Mouse (Mus musculus): ENCODE data around the gene Rad54l2. TPM values are rescaled to one million over a fixed set of nuclear protein-coding genes. Genes with fewer than 3 reads are reported as not detected.

Gene Rad54l2
- 4.3 and 6.2 TPM in 2 replicates for polyA plus RNA-seq (2015; fragmentation: Nextera tagmentation; extraction: Ambion mirVana)

DNA sequence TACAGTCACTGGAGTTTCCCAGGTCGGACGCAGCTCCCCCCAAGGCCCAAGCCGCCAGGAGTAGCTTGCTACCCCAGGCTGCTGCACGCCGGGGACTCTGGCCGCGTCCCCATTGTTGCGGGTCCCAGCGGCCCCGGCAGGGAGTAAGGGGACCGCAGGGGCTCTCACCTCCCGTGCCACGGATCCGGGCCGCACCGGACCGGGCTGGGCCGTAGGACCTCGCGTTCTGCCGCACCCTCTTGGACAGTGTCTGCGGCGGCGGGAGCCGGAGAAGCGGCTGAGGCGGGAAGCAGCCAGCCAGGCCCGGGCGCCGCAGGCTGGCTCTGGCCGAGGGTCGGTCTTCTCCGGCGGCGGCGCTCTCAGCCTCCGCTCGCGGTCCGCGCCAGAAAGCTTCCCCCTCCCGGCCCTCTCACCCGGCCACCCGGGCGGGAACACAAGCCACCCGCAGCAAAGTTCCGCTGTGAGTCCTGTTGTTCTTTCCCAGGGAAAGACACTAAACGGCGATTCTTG is at the start of gene Rad54l2:
Rad54l2 (minus strand) TSS at position 383 of the 510 bp plus-strand sequence.
- peak within 1 kb of the TSS; percentile 89 for H3K27ac ChIP-seq
- WGBS = under 1% methylated on average over 49 of the region's 49 CpGs
- peak within 1 kb of the TSS; percentile 70 for H3K4me2 ChIP-seq
- H3K4me3 ChIP-seq = peak within 1 kb of the TSS; percentile 97
- H3K4me1 ChIP-seq = peaks cover 16% of the 10 kb centered on the region
- H3K9ac ChIP-seq = peak within 1 kb of the TSS; percentile 100
- ATAC-seq (ENCODE audit: insufficient number of reproducible peaks, low FRiP score, low TSS enrichment, low read depth) = peak; percentile 80
- no peaks in the 10 kb centered on the region for H3K9me3 ChIP-seq
- no peaks in the 10 kb centered on the region for H3K27me3 ChIP-seq
- H3K36me3 ChIP-seq = no peaks in the 10 kb centered on the region

DNA sequence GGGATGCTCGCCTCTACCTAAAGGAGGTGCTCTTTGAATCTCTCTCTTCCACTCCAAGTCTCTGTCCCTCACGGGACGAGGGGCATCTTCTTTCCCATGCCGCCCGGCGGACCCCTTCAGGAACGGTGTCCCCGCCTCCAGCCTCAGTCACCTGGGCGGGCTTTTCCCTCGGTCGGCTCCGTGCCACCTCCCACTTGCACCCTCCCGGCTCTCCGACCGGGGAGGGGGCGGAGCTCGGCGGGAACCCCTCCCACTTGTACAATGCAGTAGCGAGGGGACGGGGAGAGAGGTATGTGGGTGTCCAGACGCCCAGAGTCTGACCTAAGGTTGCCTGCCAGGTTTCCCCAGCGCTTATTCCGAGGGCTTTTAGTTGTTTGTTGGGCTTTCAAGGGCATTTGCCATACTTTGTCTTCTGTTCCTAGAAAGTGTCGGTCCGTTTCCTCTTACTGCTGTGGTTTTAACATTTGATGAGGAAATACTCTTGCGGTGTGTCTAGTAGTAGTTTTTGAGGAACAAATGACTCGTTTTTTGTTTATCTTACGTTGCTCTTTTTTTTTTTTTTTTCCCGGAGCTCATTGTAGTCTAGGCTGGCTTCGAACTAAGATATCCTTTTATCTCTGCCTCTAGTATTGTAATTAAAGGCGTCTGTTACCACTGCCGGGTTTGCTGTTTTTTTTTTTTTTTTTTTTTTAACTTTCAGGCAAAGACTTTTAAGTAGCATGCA is 33.5 kb upstream of the Rad54l2 start:
- WGBS = 1% methylated on average over 32 of the region's 32 CpGs

DNA sequence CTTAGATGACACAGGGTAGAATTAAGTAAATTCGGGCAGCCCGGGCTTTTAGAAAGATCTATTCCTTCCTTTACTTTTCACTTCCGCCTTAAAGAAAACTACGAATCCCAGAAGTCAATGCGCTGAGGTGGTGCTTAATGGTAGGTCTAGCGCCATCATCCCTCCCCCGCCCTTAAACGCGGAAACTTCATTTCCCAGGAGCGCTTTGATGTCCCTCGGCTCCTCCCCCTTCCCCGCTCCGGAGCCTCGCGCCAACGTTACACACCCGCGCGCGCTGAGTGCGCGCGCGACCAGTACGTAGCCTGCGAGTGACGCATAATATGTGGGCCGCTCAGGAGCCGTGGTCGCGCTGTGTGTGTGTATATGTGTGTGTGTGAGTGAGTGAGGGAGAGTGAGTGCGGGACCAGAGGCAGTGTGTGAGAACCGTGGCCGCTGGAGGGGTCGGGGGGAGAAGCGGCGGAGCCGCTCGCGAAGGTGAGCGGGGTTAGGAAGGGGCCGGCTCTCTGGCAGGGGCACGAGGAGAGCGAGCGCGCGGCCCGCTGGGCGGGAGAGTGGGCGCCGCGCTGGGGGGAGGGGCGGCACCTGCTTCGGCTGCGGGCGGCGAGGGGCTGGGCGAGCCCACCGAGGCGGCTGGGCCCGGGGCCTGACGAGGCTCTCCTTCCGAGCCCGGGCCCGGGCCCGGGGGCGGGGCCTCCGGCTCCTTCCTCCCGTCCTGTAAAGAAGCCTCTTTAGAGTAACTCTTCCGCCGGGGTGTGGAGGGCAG is 32.8 kb upstream of the Rad54l2 start, which contains the start of gene Dcaf1:
Dcaf1 (plus strand) TSS at position 257 of the 763 bp plus-strand sequence.
- Histone ChIP-seq H3K27ac (peak within 1 kb of the TSS; percentile 96), H3K9me3 (no peaks in the 10 kb centered on the region), H3K4me2 (peak within 1 kb of the TSS; percentile 81), H3K9ac (peak within 1 kb of the TSS; percentile 90), H3K27me3 (no peaks in the 10 kb centered on the region), H3K4me1 (0 out of 2 replicates have a peak, but pooled peaks cover 3% of the 10 kb centered on the region), H3K36me3 (no peaks in the 10 kb centered on the region), H3K4me3 (peak within 1 kb of the TSS; percentile 99)
- peak; percentile 97 for ATAC-seq (ENCODE audit: insufficient number of reproducible peaks, low FRiP score, low TSS enrichment, low read depth)
- 0% methylated on average over 65 of the region's 71 CpGs for WGBS

More for the DNA sequence above, 33.5 kb upstream of the Rad54l2 start:
- no peaks in the 10 kb centered on the region for H3K9me3 ChIP-seq
- no peaks in the 10 kb centered on the region for H3K27me3 ChIP-seq
- H3K27ac ChIP-seq = peak overlapping the region; percentile 96
- ATAC-seq (ENCODE audit: insufficient number of reproducible peaks, low FRiP score, low TSS enrichment, low read depth) = peak; percentile 75
- H3K36me3 ChIP-seq = no peaks in the 10 kb centered on the region
- H3K9ac ChIP-seq = peak overlapping the region; percentile 90
- 0 out of 2 replicates have a peak, but pooled peaks cover 3% of the 10 kb centered on the region for H3K4me1 ChIP-seq
- peak overlapping the region; percentile 81 for H3K4me2 ChIP-seq
- peak overlapping the region; percentile 99 for H3K4me3 ChIP-seq

DNA sequence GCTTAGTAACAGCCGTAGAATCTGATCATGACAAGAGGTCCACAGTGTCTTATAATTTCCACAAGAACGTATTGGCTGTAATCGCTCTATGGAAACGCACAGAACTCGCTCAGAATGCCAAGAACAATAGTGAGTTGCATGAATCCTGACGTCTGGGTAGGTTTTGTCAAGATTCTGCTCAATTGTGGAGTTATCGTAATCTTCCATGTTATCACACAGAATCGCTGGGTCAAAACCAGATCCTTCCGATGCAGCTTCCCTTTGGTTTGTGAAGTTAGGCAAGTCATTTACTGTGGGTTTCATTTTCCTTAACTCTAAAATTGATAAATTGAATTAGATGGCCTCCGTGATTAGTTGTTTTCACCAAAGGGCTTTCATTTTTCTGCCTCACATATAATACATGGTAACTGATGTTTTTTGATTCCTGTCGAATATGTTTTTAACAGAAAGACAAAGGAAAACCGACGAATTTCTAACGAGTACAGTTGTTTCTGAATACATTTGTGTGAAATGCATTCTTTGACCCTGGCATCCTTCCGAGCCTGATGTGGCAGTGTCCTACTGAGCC is 32.1 kb upstream of the Rad54l2 start:
- WGBS = 49% methylated on average over 15 of the region's 15 CpGs
- 0 out of 2 replicates have a peak, but pooled peaks cover 3% of the 10 kb centered on the region for H3K4me1 ChIP-seq
- H3K9me3 ChIP-seq = no peaks in the 10 kb centered on the region
- ATAC-seq (ENCODE audit: insufficient number of reproducible peaks, low FRiP score, low TSS enrichment, low read depth) = no peak
- peak overlapping the region; percentile 50; the same call in 1 of the 2 replicates for H3K9ac ChIP-seq
- no peaks in the 10 kb centered on the region for H3K27me3 ChIP-seq
- peak overlapping the region; percentile 99 for H3K4me3 ChIP-seq
- H3K27ac ChIP-seq = no peak overlapping the region
- H3K4me2 ChIP-seq = peak overlapping the region; percentile 52
- H3K36me3 ChIP-seq = no peaks in the 10 kb centered on the region

DNA sequence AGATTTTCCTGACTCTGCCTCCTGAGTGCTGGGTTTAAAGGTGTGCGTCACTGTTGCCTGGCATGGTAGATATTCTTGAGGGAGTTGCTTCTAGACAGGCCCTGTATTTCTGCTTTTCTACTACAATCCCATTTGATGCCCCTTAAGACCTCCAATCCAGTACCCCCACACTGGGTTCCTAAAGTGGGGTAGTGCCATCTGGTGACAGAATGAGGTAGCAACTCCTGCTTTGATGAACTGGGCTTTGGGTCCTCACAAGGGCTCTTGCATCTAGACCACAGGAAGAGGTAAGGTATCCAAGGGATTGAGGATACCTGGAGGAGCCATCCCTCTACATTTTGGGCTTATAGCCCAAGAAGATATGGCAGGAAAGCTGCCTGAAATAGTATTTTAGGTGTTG is 30.2 kb upstream of the Rad54l2 start:
- H3K4me2 ChIP-seq = no peak overlapping the region
- WGBS = 69% methylated on average over 1 of the region's 1 CpGs
- H3K36me3 ChIP-seq = no peaks in the 10 kb centered on the region
- H3K4me1 ChIP-seq = 0 out of 2 replicates have a peak, but pooled peaks cover 3% of the 10 kb centered on the region
- no peaks in the 10 kb centered on the region for H3K27me3 ChIP-seq
- no peak overlapping the region for H3K9ac ChIP-seq
- no peak for ATAC-seq (ENCODE audit: insufficient number of reproducible peaks, low FRiP score, low TSS enrichment, low read depth)
- H3K9me3 ChIP-seq = no peaks in the 10 kb centered on the region
- no peak overlapping the region for H3K4me3 ChIP-seq
- no peak overlapping the region for H3K27ac ChIP-seq

DNA sequence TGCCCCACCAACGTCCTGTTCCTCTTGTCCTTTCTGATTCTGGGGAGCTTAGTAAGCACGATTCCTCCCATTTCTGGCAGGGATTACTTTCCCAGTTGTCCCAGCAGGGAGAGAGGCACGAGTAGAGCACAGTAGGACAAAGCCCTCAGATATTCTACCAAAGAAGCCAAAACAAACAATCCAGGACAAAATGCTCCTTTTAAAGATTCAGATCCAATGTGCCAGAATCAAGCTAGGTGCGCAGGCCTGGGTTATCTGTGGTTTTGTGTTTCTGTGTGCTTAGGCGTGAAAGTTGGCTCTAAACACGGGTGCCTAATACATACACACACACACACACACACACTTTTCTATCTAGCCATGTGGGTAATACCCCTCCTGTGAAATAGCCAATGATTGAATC is 29.2 kb upstream of the Rad54l2 start:
- no peak overlapping the region for H3K4me3 ChIP-seq
- H3K27me3 ChIP-seq = no peaks in the 10 kb centered on the region
- no peaks in the 10 kb centered on the region for H3K36me3 ChIP-seq
- WGBS = 74% methylated on average over 6 of the region's 6 CpGs
- H3K4me2 ChIP-seq = no peak overlapping the region
- H3K27ac ChIP-seq = no peak overlapping the region
- 0 out of 2 replicates have a peak, but pooled peaks cover 3% of the 10 kb centered on the region for H3K4me1 ChIP-seq
- no peaks in the 10 kb centered on the region for H3K9me3 ChIP-seq
- no peak overlapping the region for H3K9ac ChIP-seq
- ATAC-seq (ENCODE audit: insufficient number of reproducible peaks, low FRiP score, low TSS enrichment, low read depth) = no peak

DNA sequence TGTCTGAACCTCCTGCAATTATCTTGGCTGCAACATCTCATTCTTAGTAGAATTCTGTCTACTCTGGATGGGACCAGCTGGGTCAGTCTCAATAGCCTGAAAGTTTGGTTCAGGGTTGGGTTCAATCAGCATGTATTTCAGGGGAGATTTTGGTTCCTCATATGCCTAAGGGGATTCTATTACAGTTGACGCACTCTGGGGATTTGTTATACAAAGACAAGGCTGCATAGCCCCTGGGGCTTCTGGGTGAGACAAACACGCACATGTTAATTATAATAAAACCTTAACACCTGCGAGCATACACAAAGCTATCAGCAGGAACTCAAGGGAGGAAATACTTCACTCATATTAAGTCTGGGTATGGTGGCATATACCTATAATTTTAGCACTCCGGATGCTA is 17.5 kb upstream of the Rad54l2 start:
- H3K4me2 ChIP-seq = no peak overlapping the region
- H3K27me3 ChIP-seq = no peaks in the 10 kb centered on the region
- H3K36me3 ChIP-seq = no peaks in the 10 kb centered on the region
- 0 out of 2 replicates have a peak, but pooled peaks cover 6% of the 10 kb centered on the region for H3K9me3 ChIP-seq
- H3K4me3 ChIP-seq = no peak overlapping the region
- H3K4me1 ChIP-seq = no peaks in the 10 kb centered on the region
- ATAC-seq (ENCODE audit: insufficient number of reproducible peaks, low FRiP score, low TSS enrichment, low read depth) = no peak
- no peak overlapping the region for H3K9ac ChIP-seq
- 60% methylated on average over 4 of the region's 4 CpGs for WGBS
- no peak overlapping the region for H3K27ac ChIP-seq

DNA sequence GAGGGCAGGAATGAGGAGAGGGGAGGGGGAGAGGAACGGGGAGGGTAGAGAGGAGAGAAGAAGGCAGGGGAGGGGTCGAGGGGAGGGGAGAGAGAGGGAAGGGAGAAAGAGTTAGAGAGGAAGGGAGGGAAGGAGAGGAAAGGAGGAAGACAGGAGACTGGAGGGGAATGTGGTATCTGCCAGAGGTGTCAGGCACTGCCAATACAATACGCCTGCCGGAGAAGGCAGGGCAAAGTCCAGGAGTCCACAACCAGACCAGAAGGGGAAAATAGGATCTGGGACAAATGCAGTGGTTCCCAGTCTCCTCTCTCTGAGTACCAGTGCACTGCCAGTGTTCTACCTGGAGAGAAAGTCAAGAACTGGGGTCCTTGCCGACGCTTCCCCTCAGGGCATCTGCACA is 1.8 kb upstream of the Rad54l2 start:
- Histone ChIP-seq H3K4me1 (peaks cover 13% of the 10 kb centered on the region), H3K36me3 (no peaks in the 10 kb centered on the region), H3K4me2 (no peak overlapping the region), H3K27me3 (no peaks in the 10 kb centered on the region), H3K9me3 (no peaks in the 10 kb centered on the region), H3K4me3 (no peak overlapping the region), H3K27ac (no peak overlapping the region), H3K9ac (no peak overlapping the region)
- 61% methylated on average over 6 of the region's 6 CpGs for WGBS
- ATAC-seq (ENCODE audit: insufficient number of reproducible peaks, low FRiP score, low TSS enrichment, low read depth) = no peak

DNA sequence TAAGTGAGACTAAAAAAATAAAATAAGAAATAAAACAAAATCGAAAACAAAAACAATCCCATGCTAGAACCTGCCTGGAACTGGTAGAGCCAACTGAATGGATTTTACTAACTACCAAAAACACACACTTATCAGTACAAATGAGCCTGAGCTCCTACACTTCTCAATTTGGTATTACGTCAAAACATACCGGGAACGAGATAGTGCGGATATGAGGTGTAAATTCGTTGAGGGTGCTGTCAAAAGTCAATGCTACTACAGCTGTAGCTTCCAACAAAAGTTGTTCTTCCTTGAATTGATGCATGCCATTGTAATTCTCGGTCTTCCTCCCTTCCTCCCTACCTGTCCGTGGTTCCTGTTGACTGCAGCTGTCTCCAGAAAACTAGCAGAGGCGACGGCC is 369 bp upstream of the Rad54l2 start:
- Histone ChIP-seq H3K27ac (0 out of 2 replicates have a peak overlapping the region, but pooled peaks have one; percentile 89), H3K27me3 (no peaks in the 10 kb centered on the region), H3K36me3 (no peaks in the 10 kb centered on the region), H3K4me3 (peak overlapping the region; percentile 97), H3K9ac (peak overlapping the region; percentile 100), H3K9me3 (no peaks in the 10 kb centered on the region), H3K4me1 (peaks cover 16% of the 10 kb centered on the region), H3K4me2 (peak overlapping the region; percentile 70)
- ATAC-seq (ENCODE audit: insufficient number of reproducible peaks, low FRiP score, low TSS enrichment, low read depth) = no peak
- 9% methylated on average over 10 of the region's 10 CpGs for WGBS

DNA sequence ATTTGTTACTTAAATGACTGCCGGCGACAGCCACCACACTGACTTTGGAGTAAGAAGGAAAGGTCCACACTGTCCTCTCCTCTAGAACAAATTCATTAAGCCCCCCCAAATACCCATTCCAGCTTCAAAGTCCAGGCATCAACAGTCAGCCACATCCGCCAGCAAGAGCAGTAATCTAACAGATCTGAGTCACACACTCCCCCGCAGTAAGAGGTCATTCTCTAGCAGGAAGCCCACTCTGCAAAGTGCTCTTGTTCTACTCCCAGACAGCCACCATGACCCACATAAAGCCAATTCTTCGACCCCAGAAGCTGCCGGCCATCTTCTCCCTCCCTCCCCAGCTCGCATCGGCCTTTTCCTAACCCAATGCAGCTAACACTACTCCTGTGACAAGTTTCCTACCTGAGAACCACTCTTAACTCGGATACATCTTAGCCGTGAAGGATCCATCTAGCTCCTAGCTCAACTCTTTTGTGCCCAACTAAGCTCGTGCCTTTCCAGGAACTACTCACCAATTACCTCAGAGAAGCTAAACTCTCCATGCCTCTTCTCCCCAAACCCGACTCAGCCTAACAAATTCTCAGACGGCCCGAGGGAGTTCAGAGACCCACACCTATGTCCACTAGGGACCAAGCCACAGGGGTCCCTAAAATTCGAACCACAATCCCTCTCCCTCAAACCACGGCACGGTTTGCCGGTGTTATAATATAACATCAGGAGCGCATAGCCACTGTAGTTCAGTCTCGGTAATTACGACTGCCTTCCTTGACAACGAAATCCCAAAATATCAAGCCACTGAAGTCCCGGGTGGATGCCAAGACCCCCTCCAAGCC is 799 bp downstream of the Rad54l2 start:
- Histone ChIP-seq H3K36me3 (no peaks in the 10 kb centered on the region), H3K27ac (peak overlapping the region; percentile 89), H3K4me2 (peak overlapping the region; percentile 70), H3K27me3 (no peaks in the 10 kb centered on the region), H3K4me1 (peaks cover 16% of the 10 kb centered on the region), H3K9me3 (no peaks in the 10 kb centered on the region), H3K9ac (peak overlapping the region; percentile 100), H3K4me3 (peak overlapping the region; percentile 97)
- 5% methylated on average over 23 of the region's 23 CpGs for WGBS
- ATAC-seq (ENCODE audit: insufficient number of reproducible peaks, low FRiP score, low TSS enrichment, low read depth) = no peak

DNA sequence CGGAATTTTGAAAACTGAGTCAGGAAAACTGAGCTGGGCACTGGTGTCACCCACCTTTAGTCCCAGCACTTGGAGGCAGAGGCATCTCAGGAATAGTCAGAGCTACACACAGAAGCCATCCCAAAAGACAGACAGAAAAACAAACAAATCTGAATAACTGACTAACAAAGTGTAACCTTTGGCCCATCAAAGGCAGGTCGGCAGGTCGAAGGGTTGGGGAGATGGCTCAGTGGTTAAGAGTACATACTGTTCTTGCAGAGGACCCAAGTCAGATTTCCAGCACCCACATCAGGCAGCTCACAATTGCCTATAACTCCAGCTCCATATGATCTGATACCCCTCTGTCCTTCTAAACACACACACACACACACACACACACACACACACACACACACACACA is 3.8 kb downstream of the Rad54l2 start:
- Histone ChIP-seq H3K4me3 (no peak overlapping the region), H3K4me2 (no peak overlapping the region), H3K27me3 (no peaks in the 10 kb centered on the region), H3K36me3 (no peaks in the 10 kb centered on the region), H3K4me1 (peaks cover 16% of the 10 kb centered on the region), H3K27ac (no peak overlapping the region), H3K9me3 (no peaks in the 10 kb centered on the region), H3K9ac (no peak overlapping the region)
- ATAC-seq (ENCODE audit: insufficient number of reproducible peaks, low FRiP score, low TSS enrichment, low read depth) = no peak
- 78% methylated on average over 3 of the region's 3 CpGs for WGBS
